Mouse (Mus musculus): ENCODE measurements at regions not wholly inside any gene's neighbourhood (a gene's known extent, or its start where the extent isn't known, plus 50 kb on each side); places are given as distances from the start of the nearest gene placed in this dataset.

DNA sequence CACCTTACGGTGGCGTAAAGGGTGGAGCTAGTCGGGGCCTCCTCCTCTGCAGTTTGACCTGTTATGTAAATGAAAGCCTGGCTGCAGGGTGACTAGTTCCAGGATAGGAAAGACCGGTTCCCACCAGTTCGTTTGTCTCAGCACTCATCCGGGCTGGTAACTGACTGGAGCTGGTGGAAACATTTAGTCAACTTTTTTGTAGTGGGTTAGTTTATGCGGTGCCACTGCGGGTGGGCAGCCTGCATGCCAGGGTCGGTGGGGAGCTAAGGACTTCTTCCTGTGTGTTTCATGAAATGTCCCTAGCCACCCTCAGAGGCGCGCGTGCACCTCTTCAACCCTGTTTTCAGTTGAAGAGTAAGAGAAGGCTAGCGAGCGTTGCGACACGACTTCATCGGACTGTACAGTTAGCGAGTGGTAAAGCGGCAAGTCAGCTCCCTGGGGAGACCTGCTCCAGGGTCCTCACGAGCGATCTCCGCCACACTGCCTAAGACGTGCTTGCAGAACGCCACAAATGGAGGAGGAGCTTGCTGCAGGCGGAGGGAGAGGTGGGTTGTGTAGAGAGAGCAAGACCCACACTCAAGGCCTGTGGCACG lies 76.5 kb upstream of the Gadd45a start:
- peak; percentile 62 to 86 for DNase-seq

DNA sequence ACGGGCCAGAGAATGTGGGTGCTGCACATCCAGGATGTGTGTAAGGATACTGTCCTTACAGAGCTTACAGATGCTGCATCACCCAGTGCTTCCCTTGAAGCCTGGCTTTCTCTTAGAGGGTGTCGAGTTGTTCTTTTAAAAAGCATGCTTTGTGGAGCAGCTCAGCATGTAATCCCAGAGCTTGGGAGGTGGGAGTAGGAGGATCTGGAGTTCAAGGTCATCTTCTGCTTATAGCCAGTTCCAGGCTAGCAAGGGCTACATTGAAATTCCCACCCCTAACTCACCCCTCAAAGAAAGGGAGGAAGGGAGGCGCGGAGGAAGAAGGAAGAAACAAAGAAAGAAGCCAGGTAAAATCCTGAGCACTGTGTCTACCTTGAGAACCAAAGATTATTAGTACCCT lies 76.0 kb upstream of the Gadd45a start:
- DNase-seq: no peak

DNA sequence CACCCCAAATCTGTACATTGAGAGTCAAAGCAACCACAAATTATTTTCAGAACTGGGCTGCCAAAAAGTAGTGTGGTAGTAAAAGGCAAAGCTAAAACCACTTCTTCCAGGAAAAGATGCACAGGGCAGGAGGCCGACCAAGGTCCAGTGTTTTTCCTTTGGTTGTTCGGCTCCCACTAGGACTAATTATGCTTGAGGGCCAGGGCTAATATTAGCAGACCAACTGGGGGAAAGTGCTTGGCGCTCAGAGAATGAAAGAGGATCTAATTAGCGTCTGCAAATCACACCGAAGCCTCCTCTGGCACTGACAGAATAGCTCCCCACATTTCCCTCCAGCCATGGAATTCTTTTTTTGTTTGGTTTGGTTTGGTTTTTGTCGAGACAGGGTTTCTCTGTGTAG lies 75.1 kb upstream of the Gadd45a start:
- DNase-seq: peak in 1 of 2 experiments; percentile 51

DNA sequence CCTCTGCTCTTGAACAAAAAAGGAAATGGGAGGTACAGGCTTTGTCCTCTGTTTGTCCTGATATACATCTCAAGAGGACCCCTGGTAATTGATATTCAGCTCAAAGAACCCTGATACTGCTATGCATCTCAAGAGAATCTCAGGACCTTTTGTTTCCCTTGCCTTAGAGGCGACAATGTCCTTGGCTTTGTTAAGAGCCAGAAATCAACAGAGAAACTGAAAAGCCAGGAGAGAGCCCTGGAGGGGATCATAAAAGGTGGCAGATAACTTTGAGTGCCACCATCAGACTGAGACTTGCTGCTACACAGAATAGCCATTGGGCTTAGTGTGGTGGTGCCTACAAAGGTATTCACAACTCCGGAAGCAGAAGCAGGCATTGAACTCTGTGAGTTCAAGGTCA lies 74.3 kb upstream of the Gadd45a start:
- no peak for DNase-seq

DNA sequence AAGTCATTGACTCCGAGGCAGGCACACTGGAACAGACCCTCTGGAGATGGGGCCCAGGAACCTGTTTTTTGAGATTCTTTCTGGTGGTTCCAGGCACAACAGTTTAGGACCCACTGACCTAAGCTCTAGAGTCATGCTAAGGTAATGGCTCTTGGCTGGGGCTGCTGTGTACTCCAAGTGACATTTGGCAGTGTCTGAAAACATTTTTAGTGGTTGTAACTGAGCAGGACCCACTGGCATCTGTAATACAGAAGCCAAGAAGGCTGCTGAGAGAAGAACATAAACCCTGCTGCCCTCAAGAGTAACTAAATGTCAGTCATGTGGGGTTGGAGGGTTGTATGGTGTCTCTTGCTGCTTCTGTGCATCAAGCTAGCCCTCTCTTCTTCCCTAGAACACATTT lies 73.1 kb upstream of the Gadd45a start:
- DNase-seq: no peak

DNA sequence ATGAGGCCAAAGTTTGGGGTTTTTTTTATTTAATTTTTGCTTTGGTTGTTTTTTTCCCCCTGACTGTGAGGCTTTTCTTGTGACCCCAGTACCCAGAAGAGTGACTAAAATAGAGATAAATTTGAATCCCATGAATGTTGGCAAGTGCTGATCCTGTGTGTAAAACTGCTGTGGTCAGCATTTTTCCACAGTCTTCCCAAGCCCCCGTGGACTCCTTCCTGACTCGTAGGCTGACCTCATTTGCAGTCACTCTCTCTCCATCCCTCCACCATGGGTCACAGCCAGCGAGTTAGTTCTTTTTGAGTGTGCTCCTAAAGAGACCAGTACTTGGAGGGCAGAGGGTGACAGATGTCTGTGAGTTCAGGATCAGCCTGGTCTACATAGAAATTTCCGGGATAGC lies 72.5 kb upstream of the Gadd45a start:
- peak; percentile 19 to 69 for DNase-seq

DNA sequence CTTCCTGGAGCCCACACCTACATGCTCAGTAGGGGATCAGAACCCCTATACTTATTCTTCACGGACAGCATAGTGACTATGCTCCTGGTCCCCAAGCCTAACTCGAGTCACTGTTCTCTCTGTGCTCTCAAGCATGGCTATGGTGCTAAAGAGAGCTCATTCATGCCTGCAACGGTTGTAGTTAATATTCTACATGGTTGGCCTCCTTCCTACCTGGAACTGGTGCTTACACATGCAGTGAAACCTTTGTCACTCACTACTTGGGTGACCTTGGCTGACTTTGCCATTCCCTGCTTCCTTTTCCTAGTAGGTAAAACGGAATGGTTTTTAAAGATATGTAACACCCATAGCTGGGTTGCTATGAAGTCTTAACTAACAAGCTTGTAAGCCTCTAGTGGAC lies 70.3 kb upstream of the Gadd45a start:
- peak; percentile 84 to 90 for DNase-seq

DNA sequence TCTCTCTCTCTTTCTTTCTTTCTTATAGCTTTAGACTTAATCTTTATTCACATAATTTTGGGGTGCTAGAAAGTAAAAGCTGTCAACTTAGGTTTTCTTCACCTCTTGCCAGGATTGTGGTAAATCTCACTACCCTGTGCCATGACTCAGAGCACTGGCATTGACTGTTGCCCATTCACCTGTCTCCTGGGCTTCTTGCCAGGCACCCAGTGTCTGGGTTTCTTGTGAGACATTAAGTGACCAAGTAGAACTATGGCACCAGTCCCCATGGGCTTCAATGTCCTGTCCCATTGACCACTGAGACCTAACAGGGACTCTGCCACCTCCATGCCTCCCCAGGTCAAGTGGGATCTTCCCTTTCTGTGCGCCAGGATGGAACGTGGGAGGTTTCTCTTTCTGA lies 69.2 kb upstream of the Gadd45a start:
- DNase-seq: peak; percentile 87 to 91

DNA sequence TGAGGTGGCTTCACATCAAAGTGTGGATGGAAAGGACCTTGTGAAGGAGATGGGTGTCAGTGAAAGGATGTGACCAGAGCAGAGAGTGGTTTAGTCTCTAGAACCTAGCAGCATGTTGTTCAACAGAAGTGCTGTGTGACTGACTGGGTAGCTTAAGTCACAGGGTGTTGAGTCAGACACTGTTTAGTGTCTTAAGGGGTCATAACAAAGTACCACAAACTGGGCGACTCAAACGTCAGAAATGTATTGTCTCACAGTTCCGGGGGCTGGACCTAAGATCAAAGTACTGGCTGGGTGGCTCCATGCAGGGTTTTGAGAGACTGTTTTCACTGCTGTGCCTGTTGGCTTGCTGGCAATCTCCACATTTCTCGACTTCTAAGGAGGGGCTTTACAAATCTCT lies 68.1 kb upstream of the Gadd45a start:
- DNase-seq: no peak

DNA sequence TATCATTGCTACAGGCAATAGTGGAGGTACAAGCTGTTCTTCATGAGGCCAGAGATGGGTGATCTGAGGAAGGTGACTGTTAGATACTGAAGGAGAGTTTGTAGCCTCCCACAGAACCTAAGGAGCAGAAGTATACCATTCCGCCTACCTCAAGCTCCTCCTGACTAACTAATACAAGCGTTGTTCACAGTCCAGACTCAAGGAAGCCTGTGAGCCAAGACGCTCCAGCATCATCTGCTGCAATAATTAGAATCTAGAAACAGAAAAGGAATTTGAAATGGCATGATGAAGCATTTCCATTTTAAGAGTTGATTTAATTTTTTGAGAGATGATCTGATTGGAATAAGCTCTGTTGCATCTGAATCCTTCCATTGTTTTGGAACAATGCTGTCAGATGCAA lies 66.9 kb upstream of the Gadd45a start:
- no peak for DNase-seq

DNA sequence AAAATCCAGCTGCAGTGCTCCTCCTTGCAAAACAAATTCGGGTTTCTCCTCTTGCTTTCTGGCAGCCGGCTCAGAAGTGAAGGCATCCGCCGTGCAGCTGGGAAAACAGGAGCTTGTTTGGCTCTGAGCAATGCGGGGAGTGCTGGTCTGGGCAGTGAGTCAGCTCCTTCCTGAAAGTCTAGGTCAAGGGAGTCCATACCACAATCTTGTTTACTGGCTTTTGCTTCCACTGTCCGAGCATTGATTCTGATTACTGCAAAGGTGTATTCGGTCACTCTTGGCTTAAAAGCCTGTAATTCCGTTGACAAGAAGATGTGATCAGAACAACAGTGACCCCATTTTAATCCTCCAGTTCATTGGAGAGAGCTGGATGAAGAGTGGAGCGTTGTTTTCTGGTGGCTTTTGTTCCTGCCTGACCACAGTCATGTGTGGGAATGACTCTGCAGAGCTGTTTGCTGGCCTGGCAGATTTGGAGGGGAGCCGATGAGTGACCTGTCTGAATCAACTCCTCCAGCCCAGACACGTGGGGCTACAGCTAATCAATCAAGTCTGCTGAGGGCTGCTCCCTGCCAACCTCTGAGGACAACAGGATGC lies 65.4 kb upstream of the Gadd45a start:
- DNase-seq: peak; percentile 72 to 86

DNA sequence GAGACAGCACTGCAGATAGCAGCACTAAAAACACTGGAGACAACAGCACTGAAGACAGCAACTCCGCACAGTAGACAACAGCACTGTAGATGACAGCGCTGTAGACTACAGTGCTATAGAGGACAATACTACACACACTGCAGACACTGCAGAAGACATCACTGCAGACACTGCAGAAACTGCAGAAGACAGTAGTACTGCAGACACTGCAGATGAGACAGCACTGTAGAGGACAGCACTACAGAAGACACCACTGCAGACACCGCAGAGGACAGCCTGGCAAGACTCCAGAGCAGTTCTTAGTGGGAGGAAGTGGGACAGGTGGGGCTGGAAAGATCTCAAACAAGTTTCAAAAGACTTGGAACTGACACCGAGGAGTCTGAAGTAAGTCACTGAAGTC lies 64.8 kb upstream of the Gadd45a start:
- DNase-seq: peak; percentile 72 to 77

DNA sequence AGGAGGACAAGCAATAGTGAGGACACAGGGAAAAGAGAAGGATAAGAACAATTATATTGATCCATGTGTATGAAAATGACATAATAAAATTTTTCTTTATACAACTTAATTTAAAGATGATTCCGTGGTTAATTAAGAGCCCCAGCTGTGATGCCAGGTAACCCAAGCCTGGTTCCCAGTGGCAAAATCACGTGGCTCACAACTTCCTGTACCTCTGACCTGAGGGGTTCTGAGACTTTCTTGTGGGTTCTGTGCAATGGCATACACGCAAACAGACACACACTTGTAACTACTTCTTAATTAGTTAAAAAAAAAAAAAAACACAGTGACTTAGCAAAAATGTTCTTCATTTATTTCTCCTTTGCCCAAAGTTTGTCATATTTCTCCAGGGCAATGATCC lies 57.2 kb upstream of the Gadd45a start:
- DNase-seq: no peak

DNA sequence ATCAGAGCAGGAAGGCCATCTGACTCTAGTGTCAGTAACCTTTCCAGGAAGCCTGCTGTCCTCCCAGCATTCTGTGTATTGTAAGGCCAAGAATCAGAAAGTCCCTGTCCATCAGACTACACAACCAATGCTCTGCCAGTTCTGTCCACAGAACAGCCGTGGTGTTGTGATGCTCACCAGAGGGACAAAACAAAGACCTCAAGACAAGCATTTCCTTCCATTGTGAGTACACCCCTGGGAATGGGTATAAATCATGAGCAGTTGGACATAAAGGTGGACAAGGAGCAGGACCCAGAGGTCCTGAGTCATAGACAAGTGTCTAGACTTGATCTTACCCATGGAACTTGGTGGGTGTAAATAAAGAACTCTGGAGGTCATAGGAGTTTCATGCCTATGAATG lies 55.9 kb upstream of the Gadd45a start:
- DNase-seq: peak in 1 of 2 experiments; percentile 45

DNA sequence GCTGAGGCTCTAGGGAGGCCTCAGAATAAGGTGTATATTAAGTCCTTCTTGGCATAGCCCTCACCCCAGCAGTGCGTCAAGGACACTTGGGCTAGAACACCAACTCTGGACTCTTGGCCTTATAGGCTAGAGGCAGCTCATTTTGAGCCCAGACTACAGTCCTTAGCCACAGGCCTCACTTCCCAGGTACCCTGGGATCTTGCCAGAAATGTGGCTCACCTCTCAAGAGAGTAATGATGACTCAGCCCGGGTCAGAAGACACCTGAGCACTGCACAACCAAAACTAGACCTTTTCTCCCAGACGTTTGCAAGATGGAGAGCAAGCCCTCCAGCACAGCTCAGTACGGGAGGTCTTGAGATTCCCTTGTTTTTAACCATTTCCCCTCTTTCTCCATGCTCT lies 52.9 kb upstream of the Gadd45a start:
- DNase-seq: peak in 1 of 2 experiments; percentile 55

DNA sequence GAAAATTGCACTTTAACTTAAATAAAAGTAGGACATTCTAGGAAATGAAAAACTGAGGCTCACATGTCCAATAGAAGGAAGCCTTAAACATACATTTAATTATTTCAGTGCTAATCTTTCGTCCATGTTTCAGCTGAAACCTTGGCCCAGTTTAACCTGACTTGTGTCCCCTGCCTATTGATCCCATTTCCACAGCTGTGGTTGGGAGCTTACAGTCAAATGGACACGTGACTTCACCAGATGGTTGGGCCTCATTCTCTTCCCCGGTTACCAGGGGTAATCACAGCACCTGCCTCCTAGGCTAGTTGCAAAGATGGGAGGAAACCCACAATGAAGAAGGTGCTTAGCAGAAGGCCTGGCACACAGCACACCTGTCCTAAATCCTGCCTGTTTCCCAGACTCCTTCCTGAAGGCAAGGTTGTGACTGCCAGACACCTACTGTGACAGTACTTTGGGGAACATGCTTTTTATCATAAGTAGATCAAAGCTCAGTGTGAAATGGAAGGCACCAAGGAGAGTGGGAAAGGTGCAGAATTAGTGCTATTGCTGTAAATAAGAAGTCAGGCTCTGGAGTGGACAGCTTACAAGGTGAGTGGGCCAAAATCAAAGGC lies 52.4 kb upstream of the Gadd45a start:
- no peak for DNase-seq

DNA sequence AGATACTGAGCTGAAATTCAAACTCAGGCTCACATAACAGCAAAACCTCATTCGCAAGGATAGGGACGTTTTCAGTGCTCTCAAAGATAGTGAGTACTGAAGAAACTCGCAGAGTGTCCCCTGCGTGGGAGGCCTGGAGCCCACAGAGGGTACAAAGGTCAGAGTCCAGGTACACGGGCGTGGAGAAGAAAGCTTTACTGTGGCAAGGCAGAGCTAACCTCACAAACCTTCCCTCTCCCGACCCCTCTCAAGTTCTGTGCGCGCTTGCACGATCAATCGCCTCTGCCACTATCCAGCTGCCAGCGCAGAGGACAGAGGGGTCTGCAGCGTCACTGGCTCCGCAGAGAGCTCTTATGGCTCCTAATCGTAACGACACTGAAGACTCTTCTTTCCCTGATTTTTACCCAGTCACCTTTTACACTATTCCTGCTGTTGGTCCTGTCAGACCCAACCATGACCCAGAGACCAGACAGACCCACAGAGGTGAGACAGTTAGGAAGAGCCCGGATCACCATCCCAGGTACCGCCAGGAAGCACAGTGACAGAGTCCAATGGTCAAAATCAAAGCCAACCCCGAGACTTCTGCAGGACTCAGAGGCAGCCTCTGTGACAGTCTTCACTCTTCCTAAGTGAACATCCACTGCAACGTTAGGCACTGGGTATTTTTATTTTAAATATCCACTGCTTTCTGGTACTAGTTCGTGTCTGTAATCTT lies 51.6 kb upstream of the Gadd45a start:
- peak in 1 of 2 experiments; percentile 55 for DNase-seq

DNA sequence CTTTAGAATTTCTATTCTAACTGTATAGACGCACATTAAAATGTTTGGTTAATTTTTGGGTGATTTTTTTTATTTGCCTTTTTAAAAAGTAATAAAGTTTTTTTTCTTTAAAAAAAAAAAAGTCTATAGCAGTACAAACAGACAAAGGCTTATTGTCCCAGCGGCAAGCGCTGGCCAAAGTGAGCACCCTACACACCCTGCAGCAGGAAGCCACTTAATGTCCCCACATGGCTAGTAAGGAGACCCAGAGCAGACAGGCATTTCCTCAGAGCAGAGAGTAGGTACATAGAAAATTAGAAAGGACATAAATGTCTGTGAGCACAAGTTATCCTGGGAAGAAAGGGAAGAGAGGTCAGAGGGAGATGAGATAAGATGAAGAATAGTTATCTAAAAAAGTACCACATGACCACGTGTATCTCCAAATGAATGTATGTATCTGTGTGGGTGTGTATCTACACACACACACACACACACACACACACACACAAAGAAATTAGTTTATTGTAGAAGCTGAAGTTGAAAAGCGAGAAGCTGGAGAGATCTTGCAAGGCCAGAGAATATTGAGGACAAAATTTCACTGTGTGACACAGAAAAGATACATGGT lies 50.7 kb upstream of the Gadd45a start:
- peak in 1 of 2 experiments; percentile 46 for DNase-seq

DNA sequence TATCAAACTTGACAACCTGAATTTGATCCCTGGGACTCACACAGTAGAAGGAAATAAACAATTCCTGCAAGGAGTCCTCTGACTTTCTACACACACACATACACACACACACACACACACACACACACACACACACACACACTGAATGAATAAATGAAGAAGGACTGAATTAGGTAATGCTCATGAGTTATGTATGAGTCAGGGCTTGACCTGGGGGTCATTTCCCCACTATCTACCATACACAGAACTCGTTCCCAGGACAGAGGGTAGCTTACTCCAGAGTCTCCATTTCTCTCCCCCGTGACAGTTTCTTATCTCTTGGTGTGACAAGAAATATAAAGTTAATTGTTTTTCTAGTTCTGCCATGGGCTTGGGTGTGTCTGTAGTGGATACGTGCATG lies 50.1 kb upstream of the Gadd45a start:
- no peak for DNase-seq

All from kidney, postnatal 25 days (tissue).